Mouse (Mus musculus) liver, embryonic 16.5 days (tissue): Measurements from ENCODE around the gene Il17d. TPM values are rescaled to one million over a fixed set of nuclear protein-coding genes. Genes with fewer than 3 reads are reported as not detected.

Experiments used
- ATAC-seq: fragments of 200-750 bp; cut with Nextera tagmentation; 2 replicates; pipeline ENCODE4 v1.8.0; 2017; ENCODE audit warnings: low read depth, mild to moderate bottlenecking, moderate number of reproducible peaks, moderate library complexity
- H3K27ac ChIP-seq: fragments of 300-500 bp; sonication (generic); 2 replicates; pipeline ENCODE4 v1.5.1; 2014; ENCODE audit warnings: mild to moderate bottlenecking, low read length
- H3K27me3 ChIP-seq: fragments of 300-500 bp; sonication (generic); 2 replicates; pipeline ENCODE4 v1.6.1; 2014; ENCODE audit warnings: low read depth, low read length, mixed read lengths; ENCODE audit not compliant: control insufficient read depth, insufficient read depth
- H3K36me3 ChIP-seq: fragments of 300-500 bp; sonication (generic); 2 replicates; pipeline ENCODE4 v1.6.1; 2014; ENCODE audit warnings: mild to moderate bottlenecking; ENCODE audit not compliant: control insufficient read depth, insufficient read depth
- H3K4me1 ChIP-seq: fragments of 300-500 bp; sonication (generic); 2 replicates; pipeline ENCODE4 v1.6.1; 2014; ENCODE audit warnings: low read depth, low read length, mixed read lengths; ENCODE audit not compliant: control insufficient read depth
- H3K4me2 ChIP-seq: fragments of 300-500 bp; sonication (generic); 2 replicates; pipeline ENCODE4 v1.6.1; 2014; ENCODE audit warnings: low read depth, low read length, mixed read lengths
- H3K4me3 ChIP-seq: fragments of 300-500 bp; sonication (generic); 2 replicates; pipeline ENCODE4 v1.5.1; 2014; ENCODE audit warnings: low read depth, mild to moderate bottlenecking, low read length
- H3K9ac ChIP-seq: fragments of 300-500 bp; sonication (generic); 2 replicates; pipeline ENCODE4 v1.6.1; 2014; ENCODE audit warnings: low read depth, low read length
- H3K9me3 ChIP-seq: fragments of 300-500 bp; sonication (generic); replicated peaks from 2 replicates; pipeline ENCODE4 v1.6.1; 2016; ENCODE audit warnings: low read length; ENCODE audit not compliant: control insufficient read depth
- WGBS: fragments of 180-500 bp; shearing (Covaris S2); extraction: QIAGEN DNeasy Blood & Tissue Kit; methylation state at CpG from one replicate; pipeline ENCODE4 v1.1.7; 2014; ENCODE audit not compliant: insufficient replicate concordance; 5-methylcytosine and 5-hydroxymethylcytosine counted together
- polyA plus RNA-seq: library from polyadenylated mRNA; unstranded; fragments of >200 nt; fragmentation: Nextera tagmentation; extraction: Ambion mirVana; gene quantifications from 2 replicates; pipeline ENCODE4 v1.2.1, GENCODE M21; 2015

The Il17d gene
- polyA plus RNA-seq, 1 experiment from 2014 or later: 0.45 TPM

GRCm38 (mm10) chr14:57542231-57542630 is 17.7 kb downstream of the Il17d start:
- no peak overlapping the region for H3K9ac ChIP-seq
- no peak overlapping the region for H3K27ac ChIP-seq
- peaks cover 2% of the 10 kb centered on the region; the same call in 1 of the 2 replicates for H3K4me1 ChIP-seq
- no peak for ATAC-seq
- H3K4me3 ChIP-seq: no peak overlapping the region
- no peaks in the 10 kb centered on the region for H3K27me3 ChIP-seq
- 0 out of 2 replicates have a peak overlapping the region, but pooled peaks have one; percentile 4 for H3K4me2 ChIP-seq
- H3K36me3 ChIP-seq: no peaks in the 10 kb centered on the region
- no peaks in the 10 kb centered on the region for H3K9me3 ChIP-seq
- 64% methylated on average over 34 of the region's 34 CpGs for WGBS

DNA sequence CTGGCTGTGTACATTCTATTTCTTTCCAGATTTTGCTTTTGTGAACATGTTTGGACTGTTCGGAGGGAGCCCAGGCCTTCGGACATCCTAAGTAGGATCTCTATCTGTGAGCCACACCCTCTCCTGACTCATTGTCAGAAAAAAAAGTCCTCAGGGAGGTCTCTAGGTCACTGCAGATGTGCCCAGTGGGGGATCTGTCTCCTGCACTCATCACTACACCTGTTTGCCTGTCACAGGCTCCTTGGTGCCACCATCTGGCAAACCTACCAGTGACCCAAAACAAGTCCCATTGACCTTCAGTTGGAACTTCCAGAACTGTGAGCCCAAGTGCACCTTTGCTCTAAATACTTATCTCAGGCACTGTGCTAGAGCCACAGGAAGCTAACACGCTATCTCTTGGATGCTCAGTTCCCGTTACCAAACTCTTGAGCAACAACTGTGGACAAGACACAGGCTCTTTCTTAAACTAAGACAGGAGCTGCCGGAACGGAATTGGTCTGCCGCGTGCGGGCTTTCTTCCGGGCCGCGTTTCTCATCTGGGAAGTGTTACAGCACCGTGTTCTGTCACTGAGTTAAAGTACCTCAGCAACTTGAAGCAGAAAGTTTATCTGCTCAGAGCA is 19.0 kb downstream of the Il17d start:
- ATAC-seq: no peak
- Histone ChIP-seq H3K4me2 (no peak overlapping the region), H3K4me1 (peaks cover 2% of the 10 kb centered on the region; the same call in 1 of the 2 replicates), H3K9me3 (no peaks in the 10 kb centered on the region), H3K27me3 (no peaks in the 10 kb centered on the region), H3K4me3 (no peak overlapping the region), H3K27ac (no peak overlapping the region), H3K36me3 (no peaks in the 10 kb centered on the region), H3K9ac (no peak overlapping the region)
- WGBS: 57% methylated on average over 13 of the region's 13 CpGs

- ATAC-seq: no peak
- Histone ChIP-seq H3K4me2 (no peak overlapping the region), H3K27ac (no peak overlapping the region), H3K27me3 (no peaks in the 10 kb centered on the region), H3K9ac (no peak overlapping the region), H3K4me1 (peaks cover 2% of the 10 kb centered on the region; the same call in 1 of the 2 replicates), H3K36me3 (no peaks in the 10 kb centered on the region; the same call in 1 of the 2 replicates), H3K9me3 (no peaks in the 10 kb centered on the region), H3K4me3 (no peak overlapping the region)
- WGBS: 71% methylated on average over 17 of the region's 17 CpGs
Observed at GRCm38 (mm10) chr14:57545526-57545925, 20.9 kb downstream of the Il17d start.

- Histone ChIP-seq H3K27me3 (no peaks in the 10 kb centered on the region), H3K9ac (no peak overlapping the region), H3K4me2 (no peak overlapping the region), H3K4me1 (peaks cover 2% of the 10 kb centered on the region; the same call in 1 of the 2 replicates), H3K36me3 (no peaks in the 10 kb centered on the region; the same call in 1 of the 2 replicates), H3K27ac (no peak overlapping the region), H3K9me3 (no peaks in the 10 kb centered on the region), H3K4me3 (no peak overlapping the region)
- 46% methylated on average over 8 of the region's 8 CpGs for WGBS
- ATAC-seq: no peak
Observed at GRCm38 (mm10) chr14:57546131-57546530, 21.6 kb downstream of the Il17d start.

- Histone ChIP-seq H3K36me3 (no peaks in the 10 kb centered on the region; the same call in 1 of the 2 replicates), H3K27ac (no peak overlapping the region), H3K9ac (no peak overlapping the region), H3K4me1 (peaks cover 2% of the 10 kb centered on the region; the same call in 1 of the 2 replicates), H3K4me3 (no peak overlapping the region), H3K4me2 (peak overlapping the region; percentile 34; the same call in 1 of the 2 replicates), H3K27me3 (no peaks in the 10 kb centered on the region), H3K9me3 (no peaks in the 10 kb centered on the region)
- ATAC-seq: peak; percentile 71
- 24% methylated on average over 13 of the region's 13 CpGs for WGBS
Observed at GRCm38 (mm10) chr14:57546557-57547021, 22.0 kb downstream of the Il17d start.

GRCm38 (mm10) chr14:57547062-57547461 is 22.5 kb downstream of the Il17d start:
- WGBS: 67% methylated on average over 5 of the region's 5 CpGs
- Histone ChIP-seq H3K9ac (no peak overlapping the region), H3K4me2 (no peak overlapping the region), H3K4me1 (peaks cover 2% of the 10 kb centered on the region; the same call in 1 of the 2 replicates), H3K27me3 (no peaks in the 10 kb centered on the region), H3K4me3 (no peak overlapping the region), H3K9me3 (no peaks in the 10 kb centered on the region), H3K27ac (no peak overlapping the region), H3K36me3 (no peaks in the 10 kb centered on the region; the same call in 1 of the 2 replicates)
- ATAC-seq: no peak

GRCm38 (mm10) chr14:57552945-57553344 is 28.4 kb downstream of the Il17d start:
- no peak for ATAC-seq

GRCm38 (mm10) chr14:57554434-57554833 is 29.9 kb downstream of the Il17d start:
- no peaks in the 10 kb centered on the region; the same call in 1 of the 2 replicates for H3K36me3 ChIP-seq

More at GRCm38 (mm10) chr14:57552945-57553344, 28.4 kb downstream of the Il17d start:
- no peaks in the 10 kb centered on the region for H3K9me3 ChIP-seq
- H3K4me1 ChIP-seq: no peaks in the 10 kb centered on the region
- no peaks in the 10 kb centered on the region for H3K27me3 ChIP-seq
- no peaks in the 10 kb centered on the region; the same call in 1 of the 2 replicates for H3K36me3 ChIP-seq
- H3K4me3 ChIP-seq: no peak overlapping the region
- H3K4me2 ChIP-seq: no peak overlapping the region
- H3K9ac ChIP-seq: no peak overlapping the region
- no peak overlapping the region for H3K27ac ChIP-seq

GRCm38 (mm10) chr14:57555471-57556070 is 31.0 kb downstream of the Il17d start:
- no peak overlapping the region for H3K27ac ChIP-seq
- no peaks in the 10 kb centered on the region for H3K36me3 ChIP-seq
- H3K4me3 ChIP-seq: no peak overlapping the region
- H3K27me3 ChIP-seq: no peaks in the 10 kb centered on the region
- WGBS: 75% methylated on average over 7 of the region's 7 CpGs
- no peak overlapping the region for H3K9ac ChIP-seq
- no peaks in the 10 kb centered on the region for H3K9me3 ChIP-seq
- no peak overlapping the region for H3K4me2 ChIP-seq
- no peaks in the 10 kb centered on the region; the same call in 1 of the 2 replicates for H3K4me1 ChIP-seq
- no peak for ATAC-seq

More at GRCm38 (mm10) chr14:57554434-57554833, 29.9 kb downstream of the Il17d start:
- ATAC-seq: no peak
- Histone ChIP-seq H3K27me3 (no peaks in the 10 kb centered on the region), H3K9ac (no peak overlapping the region), H3K4me1 (no peaks in the 10 kb centered on the region), H3K4me3 (no peak overlapping the region), H3K27ac (no peak overlapping the region), H3K4me2 (no peak overlapping the region), H3K9me3 (no peaks in the 10 kb centered on the region)
- WGBS: 84% methylated on average over 5 of the region's 5 CpGs
